Mouse (Mus musculus): ENCODE data around the gene Myh4. TPM values are rescaled to one million over a fixed set of nuclear protein-coding genes. Genes with fewer than 3 reads are reported as not detected.

Myh4 gene
- polyA plus RNA-seq, 1 experiment from 2014 or later = 0.20 TPM

DNA sequence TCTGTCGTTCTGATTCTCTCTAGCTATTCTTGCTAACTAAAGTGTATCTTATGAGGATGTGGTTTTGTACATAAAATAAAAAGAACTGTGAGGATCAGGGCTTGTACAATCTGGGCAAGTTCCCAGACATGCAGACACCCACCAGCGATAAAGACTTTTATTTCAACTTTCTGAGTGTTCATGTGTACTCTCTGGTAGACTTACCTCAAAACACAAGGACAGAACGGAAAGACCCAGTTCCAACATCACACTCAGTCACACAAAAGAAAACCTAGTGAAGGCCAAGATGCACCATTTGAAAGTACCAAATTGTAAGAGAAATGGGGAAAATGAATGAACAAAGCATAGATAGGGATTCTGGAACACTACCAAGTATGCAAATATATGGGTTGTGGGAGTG is 9.1 kb upstream of the Myh4 start:
- Histone ChIP-seq H3K27me3 (ENCODE audit: control insufficient read depth, insufficient read depth, low read depth, low read length) (no peaks in the 10 kb centered on the region), H3K4me1 (ENCODE audit: control insufficient read depth, low read depth, low read length) (no peaks in the 10 kb centered on the region), H3K4me2 (ENCODE audit: low read depth, low read length) (no peak overlapping the region), H3K36me3 (ENCODE audit: control insufficient read depth, insufficient read depth) (no peaks in the 10 kb centered on the region), H3K9me3 (replicated peaks; ENCODE audit: control insufficient read depth, low read length) (no peaks in the 10 kb centered on the region), H3K27ac (ENCODE audit: low read length) (no peak overlapping the region), H3K4me3 (ENCODE audit: low read depth, low read length) (no peak overlapping the region), H3K9ac (ENCODE audit: low read depth, low read length) (no peak overlapping the region)
- ATAC-seq (ENCODE audit: low read depth) = no peak
- WGBS (ENCODE audit: insufficient replicate concordance) = 66% methylated on average over 3 of the region's 3 CpGs

DNA sequence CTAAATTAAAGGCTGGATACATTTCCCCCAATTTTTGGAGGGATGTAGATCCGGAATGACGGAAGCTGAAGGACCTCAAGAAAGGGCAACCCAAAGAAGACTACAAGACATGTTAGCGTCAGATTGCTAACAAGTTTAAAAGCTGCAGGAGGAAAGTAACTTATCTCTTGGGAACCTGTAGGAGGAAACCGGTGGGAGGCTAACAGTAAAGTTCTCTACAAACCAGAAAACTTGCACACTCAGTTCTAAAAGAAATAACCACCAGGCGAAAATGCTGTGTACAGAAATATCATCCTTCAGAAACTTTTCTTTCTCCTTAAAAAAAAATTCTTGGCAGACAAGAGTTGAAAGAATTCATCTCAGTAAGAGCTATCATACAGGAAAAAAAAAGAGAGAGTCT is 8.7 kb upstream of the Myh4 start:
- no peak overlapping the region for H3K4me2 ChIP-seq (ENCODE audit: low read depth, low read length)
- H3K4me3 ChIP-seq (ENCODE audit: low read depth, low read length) = no peak overlapping the region
- H3K9ac ChIP-seq (ENCODE audit: low read depth, low read length) = no peak overlapping the region
- no peaks in the 10 kb centered on the region for H3K27me3 ChIP-seq (ENCODE audit: control insufficient read depth, insufficient read depth, low read depth, low read length)
- no peak for ATAC-seq (ENCODE audit: low read depth)
- no peak overlapping the region for H3K27ac ChIP-seq (ENCODE audit: low read length)
- no peaks in the 10 kb centered on the region for H3K36me3 ChIP-seq (ENCODE audit: control insufficient read depth, insufficient read depth)
- no peaks in the 10 kb centered on the region for H3K9me3 ChIP-seq (replicated peaks; ENCODE audit: control insufficient read depth, low read length)
- WGBS (ENCODE audit: insufficient replicate concordance) = 65% methylated on average over 5 of the region's 5 CpGs
- H3K4me1 ChIP-seq (ENCODE audit: control insufficient read depth, low read depth, low read length) = no peaks in the 10 kb centered on the region

DNA sequence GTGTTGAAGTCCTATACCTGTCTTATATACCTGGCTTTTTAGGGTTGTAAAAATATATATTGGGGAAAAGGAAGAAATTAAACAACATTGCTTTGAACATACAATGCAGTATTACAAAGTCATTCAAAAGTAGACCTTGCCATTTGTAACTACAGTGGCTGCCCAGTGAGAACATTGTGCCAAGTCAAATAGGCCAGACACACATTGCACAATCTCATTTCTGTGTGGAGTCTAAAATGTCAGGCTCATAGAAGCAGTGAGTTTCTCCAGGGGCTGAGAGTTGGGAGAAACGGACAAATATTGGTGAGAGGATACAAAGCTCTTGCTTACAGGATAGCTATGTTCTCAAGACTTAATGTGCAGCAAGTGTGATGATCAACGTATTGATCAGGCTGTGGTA is 7.9 kb upstream of the Myh4 start:
- H3K36me3 ChIP-seq (ENCODE audit: control insufficient read depth, insufficient read depth) = no peaks in the 10 kb centered on the region
- 46% methylated on average over 2 of the region's 2 CpGs for WGBS (ENCODE audit: insufficient replicate concordance)

DNA sequence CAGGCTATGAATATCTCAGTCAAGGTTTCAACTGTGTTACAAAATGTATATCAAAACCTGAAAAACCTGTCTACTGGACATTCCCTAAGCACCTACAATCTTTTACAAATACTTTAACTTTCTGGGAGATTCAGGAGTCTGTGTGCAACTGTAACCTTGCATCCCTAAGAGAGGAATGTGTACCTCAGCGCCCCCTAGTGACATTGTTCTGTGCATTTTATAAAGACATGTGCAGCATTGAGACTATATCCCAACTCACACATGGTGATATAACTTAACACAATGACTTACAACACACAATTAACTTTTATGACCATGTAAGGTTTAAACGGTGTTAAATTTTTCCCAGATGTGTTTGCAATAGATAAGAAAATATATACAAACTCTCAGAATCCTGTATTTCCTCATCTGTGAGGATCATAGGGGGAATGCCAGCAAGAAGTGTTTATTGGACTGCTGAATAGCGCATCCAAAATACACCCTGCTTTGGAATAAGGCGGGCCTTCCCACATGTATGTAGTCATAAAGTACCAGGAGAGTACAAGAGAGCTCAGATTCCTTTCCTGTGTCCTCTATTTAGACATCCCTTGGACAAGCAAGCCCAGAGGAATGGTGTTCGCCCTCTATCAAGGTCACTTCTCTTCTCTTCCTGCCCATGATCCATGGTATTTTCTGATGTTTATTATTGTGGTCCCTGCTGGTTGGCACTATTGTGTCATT is 2.0 kb upstream of the Myh4 start:
- Histone ChIP-seq H3K27ac (ENCODE audit: low read length) (no peak overlapping the region), H3K4me2 (ENCODE audit: low read depth, low read length) (no peak overlapping the region), H3K9ac (ENCODE audit: low read depth, low read length) (no peak overlapping the region), H3K27me3 (ENCODE audit: control insufficient read depth, insufficient read depth, low read depth, low read length) (no peaks in the 10 kb centered on the region), H3K4me1 (ENCODE audit: control insufficient read depth, low read depth, low read length) (no peaks in the 10 kb centered on the region), H3K9me3 (replicated peaks; ENCODE audit: control insufficient read depth, low read length) (no peaks in the 10 kb centered on the region), H3K36me3 (ENCODE audit: control insufficient read depth, insufficient read depth) (no peaks in the 10 kb centered on the region), H3K4me3 (ENCODE audit: low read depth, low read length) (no peak overlapping the region)
- ATAC-seq (ENCODE audit: low read depth) = no peak
- 43% methylated on average over 5 of the region's 5 CpGs for WGBS (ENCODE audit: insufficient replicate concordance)

More for the DNA sequence above, 7.9 kb upstream of the Myh4 start:
- Histone ChIP-seq H3K4me2 (ENCODE audit: low read depth, low read length) (no peak overlapping the region), H3K9me3 (replicated peaks; ENCODE audit: control insufficient read depth, low read length) (no peaks in the 10 kb centered on the region), H3K9ac (ENCODE audit: low read depth, low read length) (no peak overlapping the region), H3K27me3 (ENCODE audit: control insufficient read depth, insufficient read depth, low read depth, low read length) (no peaks in the 10 kb centered on the region), H3K4me1 (ENCODE audit: control insufficient read depth, low read depth, low read length) (no peaks in the 10 kb centered on the region), H3K4me3 (ENCODE audit: low read depth, low read length) (no peak overlapping the region), H3K27ac (ENCODE audit: low read length) (no peak overlapping the region)
- ATAC-seq (ENCODE audit: low read depth) = no peak

DNA sequence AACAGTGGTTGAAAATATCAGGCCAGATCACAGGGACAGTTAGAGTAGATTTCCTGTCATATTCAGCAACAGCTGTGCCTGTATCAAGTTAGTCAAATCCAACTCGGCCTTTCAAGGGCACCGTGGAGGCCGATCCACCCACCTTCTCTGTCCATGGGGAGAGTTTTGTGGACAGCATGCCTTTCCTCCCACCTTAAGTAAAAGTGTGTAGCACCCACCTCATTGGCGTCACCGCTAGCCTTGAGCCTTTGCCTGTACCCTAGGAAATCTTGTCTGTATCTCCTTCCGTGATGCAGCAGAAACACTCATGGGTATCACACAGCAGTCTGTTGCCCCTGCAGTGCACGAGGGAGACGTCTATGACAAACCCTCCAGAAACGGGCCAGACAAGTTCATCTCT is 1.0 kb upstream of the Myh4 start:
- H3K4me2 ChIP-seq (ENCODE audit: low read depth, low read length) = no peak overlapping the region
- H3K27me3 ChIP-seq (ENCODE audit: control insufficient read depth, insufficient read depth, low read depth, low read length) = no peaks in the 10 kb centered on the region
- H3K4me1 ChIP-seq (ENCODE audit: control insufficient read depth, low read depth, low read length) = no peaks in the 10 kb centered on the region
- no peak for ATAC-seq (ENCODE audit: low read depth)
- H3K36me3 ChIP-seq (ENCODE audit: control insufficient read depth, insufficient read depth) = no peaks in the 10 kb centered on the region
- WGBS (ENCODE audit: insufficient replicate concordance) = 63% methylated on average over 9 of the region's 9 CpGs
- no peak overlapping the region for H3K9ac ChIP-seq (ENCODE audit: low read depth, low read length)
- H3K9me3 ChIP-seq (replicated peaks; ENCODE audit: control insufficient read depth, low read length) = no peaks in the 10 kb centered on the region
- no peak overlapping the region for H3K27ac ChIP-seq (ENCODE audit: low read length)
- H3K4me3 ChIP-seq (ENCODE audit: low read depth, low read length) = no peak overlapping the region

DNA sequence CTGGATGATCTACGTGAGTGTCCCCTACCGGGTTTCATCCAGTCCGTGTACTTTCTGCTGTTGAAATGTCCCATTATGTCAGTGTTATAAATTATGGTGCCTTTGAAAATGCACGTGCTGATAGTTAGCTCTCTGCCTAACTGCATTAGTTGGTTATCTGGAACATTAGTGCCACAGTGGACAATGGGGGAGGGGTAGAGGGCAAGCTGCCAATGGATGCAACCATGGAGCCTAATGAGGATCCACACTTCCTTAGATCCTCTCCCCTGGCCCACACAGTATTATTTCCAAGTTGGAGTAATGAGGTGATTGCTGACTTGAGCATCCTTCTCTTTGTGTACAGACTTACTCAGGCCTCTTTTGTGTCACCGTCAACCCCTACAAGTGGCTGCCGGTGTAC is 3.2 kb downstream of the Myh4 start:
- Histone ChIP-seq H3K4me2 (ENCODE audit: low read depth, low read length) (no peak overlapping the region), H3K9ac (ENCODE audit: low read depth, low read length) (no peak overlapping the region), H3K4me1 (ENCODE audit: control insufficient read depth, low read depth, low read length) (no peaks in the 10 kb centered on the region), H3K4me3 (ENCODE audit: low read depth, low read length) (no peak overlapping the region), H3K9me3 (replicated peaks; ENCODE audit: control insufficient read depth, low read length) (no peaks in the 10 kb centered on the region), H3K27ac (ENCODE audit: low read length) (no peak overlapping the region), H3K27me3 (ENCODE audit: control insufficient read depth, insufficient read depth, low read depth, low read length) (no peaks in the 10 kb centered on the region), H3K36me3 (ENCODE audit: control insufficient read depth, insufficient read depth) (no peaks in the 10 kb centered on the region)
- 80% methylated on average over 6 of the region's 6 CpGs for WGBS (ENCODE audit: insufficient replicate concordance)
- no peak for ATAC-seq (ENCODE audit: low read depth)

DNA sequence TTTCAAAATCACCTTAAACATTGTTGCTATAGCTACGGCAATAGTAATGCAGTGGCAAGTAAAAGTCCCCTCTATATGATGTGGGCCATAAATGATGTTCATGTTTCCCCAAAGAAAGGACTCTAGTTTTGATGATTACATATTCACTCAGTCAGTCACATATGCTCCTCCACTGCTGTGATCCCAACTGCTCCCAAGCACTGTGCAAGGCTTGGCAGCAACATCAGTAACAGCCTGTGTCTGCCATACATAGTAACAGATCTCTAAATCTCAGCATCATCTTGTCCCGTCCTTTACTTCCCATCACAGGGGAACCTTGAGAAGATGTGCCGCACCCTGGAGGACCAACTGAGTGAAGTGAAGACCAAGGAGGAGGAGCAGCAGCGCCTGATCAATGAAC is 15.9 kb downstream of the Myh4 start:
- no peaks in the 10 kb centered on the region for H3K36me3 ChIP-seq (ENCODE audit: control insufficient read depth, insufficient read depth)
- no peaks in the 10 kb centered on the region for H3K27me3 ChIP-seq (ENCODE audit: control insufficient read depth, insufficient read depth, low read depth, low read length)
- H3K4me2 ChIP-seq (ENCODE audit: low read depth, low read length) = no peak overlapping the region
- H3K9ac ChIP-seq (ENCODE audit: low read depth, low read length) = no peak overlapping the region
- no peak overlapping the region for H3K27ac ChIP-seq (ENCODE audit: low read length)
- 77% methylated on average over 4 of the region's 4 CpGs for WGBS (ENCODE audit: insufficient replicate concordance)
- H3K4me3 ChIP-seq (ENCODE audit: low read depth, low read length) = no peak overlapping the region
- H3K4me1 ChIP-seq (ENCODE audit: control insufficient read depth, low read depth, low read length) = no peaks in the 10 kb centered on the region
- H3K9me3 ChIP-seq (replicated peaks; ENCODE audit: control insufficient read depth, low read length) = no peaks in the 10 kb centered on the region
- no peak for ATAC-seq (ENCODE audit: low read depth)

DNA sequence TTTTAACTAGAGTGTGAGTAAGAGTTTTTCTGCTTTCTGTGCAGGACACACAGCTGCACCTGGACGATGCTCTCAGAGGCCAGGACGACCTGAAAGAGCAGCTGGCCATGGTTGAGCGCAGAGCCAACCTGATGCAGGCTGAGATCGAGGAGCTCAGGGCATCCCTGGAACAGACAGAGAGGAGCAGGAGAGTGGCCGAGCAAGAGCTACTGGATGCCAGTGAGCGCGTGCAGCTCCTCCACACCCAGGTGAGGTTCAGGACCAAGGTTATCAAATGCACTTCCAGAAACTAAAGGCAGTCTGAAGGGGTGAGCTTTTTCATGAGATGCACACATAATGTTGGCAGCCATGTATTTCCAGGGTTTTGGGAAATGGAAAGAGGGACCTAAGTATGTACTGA is 19.2 kb downstream of the Myh4 start:
- H3K36me3 ChIP-seq (ENCODE audit: control insufficient read depth, insufficient read depth) = no peaks in the 10 kb centered on the region
- ATAC-seq (ENCODE audit: low read depth) = no peak
- no peak overlapping the region for H3K4me2 ChIP-seq (ENCODE audit: low read depth, low read length)
- H3K9ac ChIP-seq (ENCODE audit: low read depth, low read length) = no peak overlapping the region
- 67% methylated on average over 7 of the region's 7 CpGs for WGBS (ENCODE audit: insufficient replicate concordance)
- H3K9me3 ChIP-seq (replicated peaks; ENCODE audit: control insufficient read depth, low read length) = no peaks in the 10 kb centered on the region
- no peak overlapping the region for H3K27ac ChIP-seq (ENCODE audit: low read length)
- no peaks in the 10 kb centered on the region for H3K4me1 ChIP-seq (ENCODE audit: control insufficient read depth, low read depth, low read length)
- H3K27me3 ChIP-seq (ENCODE audit: control insufficient read depth, insufficient read depth, low read depth, low read length) = no peaks in the 10 kb centered on the region
- no peak overlapping the region for H3K4me3 ChIP-seq (ENCODE audit: low read depth, low read length)

DNA sequence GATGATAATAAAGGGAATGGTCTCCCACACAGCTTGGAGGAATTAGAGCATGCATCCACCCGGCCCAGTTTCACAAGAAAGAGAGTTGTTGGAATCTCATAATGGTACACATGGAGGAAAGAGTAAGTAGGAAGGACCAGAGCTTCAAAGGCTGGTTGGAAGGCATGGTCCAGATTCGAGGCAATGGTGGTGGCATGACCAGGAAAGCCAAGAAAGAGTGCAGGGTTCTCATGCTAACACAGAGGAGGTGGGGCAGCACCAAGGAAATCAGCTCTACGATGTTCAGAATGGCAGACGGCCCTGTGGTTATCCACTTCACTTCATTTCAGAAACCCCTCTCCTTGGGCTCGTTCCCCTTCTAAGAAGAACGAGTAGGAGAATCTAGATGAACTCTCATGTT is 23.1 kb downstream of the Myh4 start:
- Histone ChIP-seq H3K27me3 (ENCODE audit: control insufficient read depth, insufficient read depth, low read depth, low read length) (no peaks in the 10 kb centered on the region), H3K4me3 (ENCODE audit: low read depth, low read length) (no peak overlapping the region), H3K9ac (ENCODE audit: low read depth, low read length) (no peak overlapping the region), H3K36me3 (ENCODE audit: control insufficient read depth, insufficient read depth) (no peaks in the 10 kb centered on the region), H3K4me1 (ENCODE audit: control insufficient read depth, low read depth, low read length) (no peaks in the 10 kb centered on the region), H3K4me2 (ENCODE audit: low read depth, low read length) (no peak overlapping the region), H3K27ac (ENCODE audit: low read length) (no peak overlapping the region), H3K9me3 (replicated peaks; ENCODE audit: control insufficient read depth, low read length) (no peaks in the 10 kb centered on the region)
- 45% methylated on average over 6 of the region's 6 CpGs for WGBS (ENCODE audit: insufficient replicate concordance)
- ATAC-seq (ENCODE audit: low read depth) = no peak
